Mouse (Mus musculus) A20 (cell line): ENCODE results near the gene Ndufa1.
"Not testable (repeated sequence)": the region's sequence is repeated elsewhere in the genome, so short reads cannot be mapped to it uniquely, and the experiment has no call there.

Source experiments
- DNase-seq: peaks from one replicate; pipeline ENCODE4 v3.0.0-alpha.2; 2011; ENCODE audit warnings: low read depth, low spot score

The Ndufa1 gene

DNA sequence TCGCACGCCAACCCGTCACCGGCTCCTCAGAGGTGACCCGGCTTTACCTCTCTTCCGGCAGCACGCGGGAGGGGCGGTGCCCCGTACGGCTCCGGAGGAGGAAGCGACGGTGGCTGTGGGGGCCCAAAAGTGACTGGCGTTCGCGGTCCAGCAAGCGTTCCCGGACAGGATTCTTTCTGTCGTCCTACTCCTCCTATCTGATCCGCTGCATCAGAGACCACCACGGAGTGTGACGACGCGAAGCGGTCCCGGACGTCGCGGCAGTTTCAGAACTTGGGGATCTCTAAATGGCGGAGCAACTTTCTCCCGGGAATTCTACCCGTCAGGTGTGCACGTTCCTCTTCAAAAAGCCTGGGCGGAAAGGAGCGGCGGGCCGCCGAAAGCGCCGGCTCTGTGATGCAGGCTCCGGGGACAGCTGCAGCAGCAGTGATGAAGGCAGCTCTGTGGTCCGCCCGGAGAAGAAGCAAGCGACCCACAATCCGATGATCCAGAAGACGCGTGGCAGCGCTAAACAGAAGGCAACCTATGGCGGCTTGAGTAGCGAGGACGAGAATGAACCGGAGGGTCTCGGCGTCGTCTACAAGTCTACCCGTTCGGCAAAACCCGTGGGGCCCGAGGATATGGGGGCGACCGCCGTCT lies at the start of gene Ndufa1, which contains the start of gene Rnf113a1:
TSS of gene Ndufa1 (minus strand) at position 59 of the 639 bp plus-strand sequence.
TSS of gene Rnf113a1 (plus strand) at position 141 of the 639 bp plus-strand sequence.
- peak; percentile 82 for DNase-seq

DNA sequence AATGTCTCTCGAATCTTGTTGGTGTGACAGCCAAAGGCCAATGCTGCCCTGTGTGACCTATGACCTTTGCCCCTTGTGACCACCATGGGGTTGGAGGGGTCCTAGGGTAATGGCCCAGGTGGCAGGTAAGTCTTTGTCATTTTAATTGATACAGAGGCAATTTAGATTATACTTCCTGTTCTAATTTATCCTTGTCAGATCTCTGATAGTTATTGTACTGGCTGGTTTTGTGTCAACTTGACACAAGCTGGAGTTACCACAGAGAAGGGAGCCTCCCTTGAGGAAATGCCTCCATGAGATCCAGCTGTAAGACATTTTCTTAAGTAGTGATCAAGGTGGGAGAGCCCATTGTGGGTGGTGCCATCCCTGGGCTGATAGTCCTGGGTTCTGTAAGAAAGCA lies 31.2 kb upstream of the Ndufa1 start, which contains the start of gene Rhox1:
TSS of gene Rhox1 (minus strand) at position 101 of the 400 bp plus-strand sequence.
- not testable (repeated sequence) for DNase-seq

DNA sequence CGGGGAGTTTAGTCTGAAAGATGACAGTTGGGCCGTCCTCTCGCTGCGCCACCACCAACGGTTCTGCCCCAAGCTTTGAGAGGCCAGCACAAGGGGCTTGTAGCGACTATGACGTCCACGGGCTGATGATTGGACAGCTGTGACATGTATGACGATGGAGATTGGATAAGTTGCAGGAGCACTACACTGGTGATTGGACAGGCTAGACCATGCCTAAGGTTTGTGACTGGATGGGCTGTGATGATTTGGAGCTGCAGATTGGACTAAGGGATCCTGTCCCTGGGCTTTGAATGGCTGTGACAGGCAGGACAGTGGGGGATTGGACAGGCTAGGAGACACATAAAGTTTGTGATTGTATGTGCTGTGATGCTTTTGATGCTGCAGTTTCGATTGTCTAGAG lies 20.0 kb upstream of the Ndufa1 start, which contains the start of gene Gm9:
TSS of gene Gm9 (minus strand) at position 101 of the 400 bp plus-strand sequence.
- no peak for DNase-seq

DNA sequence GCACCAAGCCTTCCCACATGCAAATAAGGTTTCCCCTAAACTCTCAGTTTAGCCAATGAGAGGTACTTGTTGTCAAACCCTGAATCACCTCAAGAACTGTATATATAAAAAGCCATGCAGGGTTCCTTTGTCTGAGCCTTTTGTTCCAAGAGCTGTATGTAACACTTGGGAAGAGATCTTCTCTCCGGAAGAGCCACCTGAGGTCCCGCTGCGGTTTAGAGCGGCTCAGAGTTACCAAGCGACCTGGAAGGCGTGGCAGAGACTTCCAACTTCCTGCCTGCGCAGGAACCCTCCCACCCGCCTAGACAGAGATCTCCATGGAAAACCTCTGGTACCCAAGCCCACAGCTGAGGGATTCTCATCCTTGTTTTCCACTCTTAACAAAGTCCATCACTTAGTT lies 7.7 kb upstream of the Ndufa1 start:
- no peak for DNase-seq

DNA sequence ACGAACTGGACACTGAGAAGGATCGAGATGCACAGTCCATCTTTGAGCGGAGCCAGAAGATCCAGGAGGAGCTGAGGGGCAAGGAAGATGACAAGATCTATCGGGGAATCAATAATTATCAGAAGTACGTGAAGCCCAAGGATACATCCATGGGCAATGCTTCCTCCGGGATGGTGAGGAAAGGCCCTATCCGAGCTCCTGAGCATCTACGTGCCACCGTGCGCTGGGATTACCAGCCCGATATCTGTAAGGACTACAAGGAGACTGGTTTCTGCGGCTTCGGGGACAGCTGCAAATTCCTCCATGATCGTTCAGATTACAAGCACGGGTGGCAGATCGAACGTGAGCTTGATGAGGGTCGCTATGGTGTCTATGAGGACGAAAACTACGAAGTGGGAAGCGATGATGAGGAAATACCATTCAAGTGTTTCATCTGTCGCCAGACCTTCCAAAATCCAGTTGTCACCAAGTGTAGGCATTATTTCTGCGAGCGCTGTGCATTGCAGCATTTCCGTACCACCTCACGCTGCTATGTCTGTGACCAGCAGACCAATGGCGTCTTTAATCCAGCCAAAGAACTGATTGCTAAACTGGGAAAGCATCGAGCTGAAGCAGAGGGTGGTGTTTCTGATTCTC lies 899 bp upstream of the Ndufa1 start:
- peak; percentile 63 for DNase-seq

DNA sequence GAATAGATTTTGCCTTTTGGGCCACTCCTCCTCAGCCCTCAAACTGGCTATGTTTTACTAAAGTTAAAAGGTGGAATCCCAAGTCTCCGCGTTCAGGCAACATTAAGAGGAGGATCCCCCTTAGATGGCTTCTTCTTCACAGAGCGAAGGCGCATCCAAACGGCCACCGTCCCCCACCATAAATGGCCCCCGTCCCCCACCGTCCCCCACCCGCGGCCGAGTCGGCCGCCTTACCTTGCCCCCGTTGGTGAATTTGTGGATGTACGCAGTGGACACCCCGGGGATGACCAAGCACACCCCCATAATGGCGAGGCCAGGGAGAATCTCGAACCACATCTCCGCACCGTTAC lies 233 bp downstream of the Ndufa1 start:
- no peak for DNase-seq

DNA sequence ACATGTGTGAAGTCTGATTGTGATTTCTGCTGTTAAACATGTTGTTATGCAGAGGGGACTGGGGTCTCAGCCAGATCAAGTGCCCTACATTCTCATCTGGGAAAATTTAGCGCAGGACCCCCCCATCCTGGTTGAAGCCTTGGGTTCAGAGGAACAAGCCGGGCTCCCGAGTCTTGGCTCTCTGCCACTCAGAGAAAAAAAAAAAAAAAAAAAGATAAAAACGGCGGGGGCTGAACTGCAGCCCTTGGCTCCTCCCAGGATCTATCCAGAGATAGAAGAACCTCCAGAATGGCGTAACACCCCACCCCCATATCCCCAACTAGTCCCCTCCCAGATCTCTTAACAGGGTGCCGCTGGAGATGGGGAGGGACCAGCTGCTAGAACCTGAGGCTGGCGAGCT lies 6.6 kb downstream of the Ndufa1 start:
- not testable (repeated sequence) for DNase-seq

DNA sequence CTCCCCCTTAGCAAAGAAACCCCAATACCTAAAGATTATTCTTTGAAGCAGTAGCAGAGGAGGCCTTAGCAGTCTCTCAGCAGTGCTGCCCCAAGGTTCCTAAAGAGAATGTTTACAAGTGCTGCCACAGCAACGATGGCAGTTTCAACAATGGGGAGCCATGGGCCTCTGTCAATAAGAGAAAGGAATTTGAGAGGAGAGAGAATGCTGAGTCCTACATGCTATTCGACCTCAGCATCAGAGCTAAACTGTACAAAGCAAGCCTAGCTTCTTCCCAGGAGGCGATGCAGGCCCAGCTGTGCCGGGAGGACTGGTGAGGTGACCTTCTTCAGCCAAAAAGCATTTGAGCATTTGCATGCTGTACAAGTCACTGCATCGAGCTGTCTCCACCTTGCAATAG lies 22.2 kb downstream of the Ndufa1 start, which contains the start of gene Akap14:
TSS of gene Akap14 (minus strand) at position 101 of the 400 bp plus-strand sequence.
- no peak for DNase-seq

DNA sequence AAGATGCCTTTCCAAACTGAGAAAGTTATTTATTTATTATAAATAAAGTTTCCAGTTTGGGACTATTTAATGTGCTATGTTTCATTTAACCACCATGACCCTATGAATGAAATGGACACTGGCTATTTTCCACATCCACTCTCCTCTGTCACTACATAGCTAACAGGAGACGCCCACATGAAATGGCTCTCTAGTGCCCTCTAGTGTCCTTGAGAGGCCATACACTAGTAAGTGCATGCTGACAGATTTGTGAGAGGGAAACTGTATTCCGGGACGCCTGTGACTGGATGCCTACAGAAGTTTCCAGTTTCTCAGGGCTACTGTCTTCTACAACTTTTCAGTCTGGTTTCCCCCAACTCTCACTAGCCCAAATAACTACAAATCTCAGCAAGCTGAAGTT lies 23.9 kb downstream of the Ndufa1 start:
- peak; percentile 56 for DNase-seq

DNA sequence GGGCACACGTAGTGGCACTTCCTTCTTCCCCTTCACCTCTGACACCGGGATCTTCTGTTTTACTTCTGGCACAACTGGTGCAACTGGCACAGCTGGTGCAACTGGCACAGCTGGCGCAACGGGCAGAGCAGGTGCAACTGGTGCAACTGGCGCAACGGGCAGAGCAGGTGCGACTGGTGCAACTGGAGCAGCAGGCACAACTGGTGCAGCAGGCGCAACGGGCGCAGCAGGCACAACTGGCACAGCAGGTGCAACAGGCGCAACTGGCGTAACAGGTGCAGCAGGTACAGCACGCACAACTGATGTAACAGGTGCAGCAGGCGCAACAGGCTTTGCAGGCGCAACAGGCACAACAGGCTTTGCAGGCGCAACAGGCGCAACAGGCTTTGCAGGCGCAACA lies 27.8 kb downstream of the Ndufa1 start:
- no peak for DNase-seq

DNA sequence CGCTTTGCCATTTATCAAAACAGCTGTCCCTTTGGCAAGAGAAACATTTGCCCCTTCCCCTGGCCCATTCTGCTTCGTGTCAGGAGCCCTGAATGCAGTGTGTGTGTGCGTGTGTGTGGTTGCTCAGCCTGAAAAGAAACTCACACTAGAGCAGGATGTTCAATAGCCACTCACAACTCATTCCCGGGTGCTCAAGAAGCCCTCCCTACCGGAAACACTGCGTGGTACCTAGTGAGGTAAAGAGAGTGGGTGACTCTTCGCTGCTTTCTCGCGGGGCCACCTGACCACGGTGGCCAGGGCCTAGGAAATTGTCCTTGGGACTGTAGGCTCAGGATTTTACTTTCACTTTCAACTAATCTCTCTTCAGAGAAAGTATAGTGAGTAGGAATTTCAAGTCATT lies 29.8 kb downstream of the Ndufa1 start:
- no peak for DNase-seq

DNA sequence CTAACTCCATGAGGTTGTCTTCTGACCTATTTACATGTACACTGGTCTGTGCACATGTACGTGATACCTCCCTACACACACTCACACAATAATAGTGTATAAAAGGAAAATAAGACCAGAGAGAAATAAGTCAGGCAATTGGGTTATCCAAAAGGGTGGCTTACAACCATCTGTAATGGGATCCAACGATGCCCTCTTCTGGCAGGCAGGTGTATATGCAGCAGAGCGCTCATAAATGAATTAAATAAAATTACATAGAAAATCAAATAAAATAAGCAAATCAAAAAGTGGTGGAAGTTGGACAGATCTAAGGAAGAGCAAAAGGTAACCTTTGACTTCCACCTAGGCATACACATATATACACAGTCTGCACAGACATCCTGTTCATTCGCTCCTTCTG lies 33.1 kb downstream of the Ndufa1 start:
- DNase-seq, result peak; percentile 12

DNA sequence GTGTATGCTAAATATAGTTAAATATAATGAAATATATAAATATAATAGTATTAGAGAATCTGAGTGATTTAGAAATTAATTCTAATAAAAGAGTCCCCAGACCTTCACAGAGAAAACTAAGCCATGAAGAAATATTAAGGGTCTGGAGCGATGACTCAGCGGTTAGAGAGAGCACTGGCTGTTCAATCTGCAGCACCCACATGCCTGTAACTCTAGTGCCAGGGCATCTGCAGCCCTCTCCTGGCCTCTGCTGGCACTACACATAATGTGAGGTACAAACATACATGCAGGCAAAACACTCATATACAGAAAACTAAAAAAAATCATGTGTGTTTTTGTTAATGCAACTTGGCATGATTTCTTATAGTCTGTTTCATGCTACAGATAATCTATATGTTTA lies 46.0 kb downstream of the Ndufa1 start:
- DNase-seq, result peak; percentile 54

DNA sequence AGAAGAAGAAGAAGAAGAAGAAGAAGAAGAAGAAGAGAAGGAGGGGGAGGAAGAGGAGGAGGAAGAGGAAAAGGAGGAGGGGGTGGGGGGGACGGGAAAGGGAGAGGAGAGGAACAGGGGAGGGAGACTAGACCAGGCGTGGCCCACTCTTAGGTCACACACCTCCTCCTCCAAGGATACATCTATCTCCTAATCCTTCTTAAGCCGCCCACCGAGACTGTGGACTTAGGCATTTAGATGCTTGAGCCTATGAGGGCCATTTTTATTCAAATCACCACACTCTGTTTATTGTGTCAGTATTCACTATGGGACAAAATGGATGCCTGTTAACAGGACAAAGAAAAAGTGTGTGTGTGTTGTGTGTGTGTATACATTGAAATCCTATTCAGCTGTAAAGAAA lies 46.5 kb downstream of the Ndufa1 start:
- DNase-seq, result not testable (repeated sequence)

DNA sequence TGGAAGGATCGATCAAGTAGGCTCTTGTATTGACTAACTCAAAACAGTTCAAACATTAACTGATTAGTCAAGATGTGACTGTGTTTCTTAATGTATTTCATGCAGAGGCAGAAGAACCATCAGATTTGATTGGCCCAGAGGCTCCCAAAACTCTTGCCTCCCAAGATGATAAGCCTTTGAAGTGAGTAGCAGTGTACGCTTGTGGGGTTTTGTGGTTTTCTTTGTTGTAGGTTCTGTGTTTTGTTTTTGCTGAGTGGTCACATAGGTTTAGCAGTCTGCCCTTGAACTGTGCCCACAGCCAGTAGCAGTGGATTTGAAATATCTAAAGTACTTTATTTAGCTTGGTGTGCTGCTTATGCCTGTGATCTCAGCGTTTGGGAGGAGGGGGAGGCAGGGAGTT lies 49.2 kb downstream of the Ndufa1 start:
- DNase-seq, result no peak
